Mouse (Mus musculus): Measurements from ENCODE around the gene Arvcf. TPM values are rescaled to one million over a fixed set of nuclear protein-coding genes. Genes with fewer than 3 reads are reported as not detected.

The Arvcf gene
- polyA plus RNA-seq, 1 experiment from 2014 or later: 71.0 TPM

DNA sequence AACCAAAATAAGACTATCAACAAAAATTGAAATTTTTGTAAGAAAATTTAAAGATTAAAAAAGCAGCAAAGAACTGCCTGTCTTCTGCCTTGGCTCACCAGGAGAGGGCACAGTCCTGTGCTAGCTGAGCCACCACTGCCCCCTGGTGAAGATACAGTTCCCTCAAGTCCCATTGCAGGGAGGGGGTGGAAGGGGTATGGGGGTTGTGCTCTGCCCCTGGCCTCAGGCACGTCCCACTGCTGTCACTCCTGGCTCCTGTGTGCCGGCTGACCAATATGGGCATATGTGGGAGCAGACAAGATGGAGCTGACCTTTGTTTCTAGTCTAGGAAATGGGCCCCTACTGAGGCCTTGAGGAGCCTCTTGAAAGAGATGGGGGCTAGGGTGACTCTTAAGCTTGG, 58.3 kb downstream of the Arvcf start:
- no peak overlapping the region for H3K9ac ChIP-seq (ENCODE audit: low read length)
- ATAC-seq (ENCODE audit: low FRiP score) (peak; percentile 65), DNase-seq (ENCODE audit: low spot score, missing footprints) (peak; percentile 88)
- H3K27me3 ChIP-seq (ENCODE audit: control insufficient read depth, insufficient read depth, low read length): no peaks in the 10 kb centered on the region
- no peaks in the 10 kb centered on the region for H3K9me3 ChIP-seq (ENCODE audit: control insufficient read depth, low read length)
- H3K4me2 ChIP-seq: no peak overlapping the region
- no peak overlapping the region for H3K27ac ChIP-seq (ENCODE audit: low read depth, low read length)
- no peak overlapping the region for H3K4me3 ChIP-seq (ENCODE audit: low read depth, low read length)
- peaks cover 18% of the 10 kb centered on the region for H3K4me1 ChIP-seq (ENCODE audit: control insufficient read depth, insufficient read depth, low read length)
- peaks cover 49% of the 10 kb centered on the region for H3K36me3 ChIP-seq (ENCODE audit: control insufficient read depth, insufficient read depth, low read length)
- 14% methylated on average over 2 of the region's 2 CpGs for WGBS

DNA sequence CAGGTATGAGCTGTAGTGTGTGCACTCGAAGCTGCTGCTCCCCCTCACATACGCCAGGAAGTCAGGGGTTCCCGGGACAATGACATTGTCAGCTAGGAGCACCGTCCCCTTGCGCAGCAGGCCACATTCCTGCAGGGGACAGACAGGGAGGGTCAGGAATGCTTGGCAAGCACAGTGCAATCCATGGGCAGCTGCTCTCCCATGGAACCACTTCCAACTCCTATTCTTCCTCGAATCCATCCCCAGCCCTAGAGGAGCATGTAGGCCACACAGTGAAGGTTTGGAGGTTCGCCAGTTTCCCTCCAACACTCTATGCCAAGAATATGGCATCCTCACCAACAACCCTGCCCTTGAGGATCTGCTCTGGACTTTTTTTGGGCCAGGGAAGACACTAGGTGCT, 59.9 kb downstream of the Arvcf start:
- no peak overlapping the region for H3K4me2 ChIP-seq
- H3K27me3 ChIP-seq (ENCODE audit: control insufficient read depth, insufficient read depth, low read length): no peaks in the 10 kb centered on the region
- no peak for DNase-seq (ENCODE audit: low spot score, missing footprints)
- H3K4me1 ChIP-seq (ENCODE audit: control insufficient read depth, insufficient read depth, low read length): peaks cover 10% of the 10 kb centered on the region
- H3K4me3 ChIP-seq (ENCODE audit: low read depth, low read length): no peak overlapping the region
- H3K9me3 ChIP-seq (ENCODE audit: control insufficient read depth, low read length): no peaks in the 10 kb centered on the region
- no peak for ATAC-seq (ENCODE audit: low FRiP score)
- H3K36me3 ChIP-seq (ENCODE audit: control insufficient read depth, insufficient read depth, low read length): peaks cover 35% of the 10 kb centered on the region
- 87% methylated on average over 7 of the region's 7 CpGs for WGBS
- H3K27ac ChIP-seq (ENCODE audit: low read depth, low read length): no peak overlapping the region
- no peak overlapping the region for H3K9ac ChIP-seq (ENCODE audit: low read length)

DNA sequence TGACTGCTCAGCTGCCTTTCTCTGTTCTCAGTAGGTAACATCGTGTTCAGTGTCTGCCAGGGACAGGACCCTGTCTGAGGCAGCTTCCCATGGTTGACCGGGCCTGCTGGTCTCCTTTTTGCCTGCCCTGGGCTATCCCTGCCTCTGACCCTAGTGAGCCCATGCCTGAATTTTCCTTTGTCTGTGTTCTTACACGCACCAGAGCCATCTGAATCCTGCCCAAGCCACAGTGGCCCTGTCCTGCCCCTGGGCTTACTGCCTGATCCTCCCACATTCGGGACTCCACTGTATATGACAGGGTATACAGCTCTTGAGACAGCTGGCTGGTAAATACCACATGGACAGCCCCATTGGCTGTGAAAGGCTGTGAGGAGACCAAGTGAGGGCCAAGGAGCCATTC, 61.8 kb downstream of the Arvcf start:
- H3K36me3 ChIP-seq (ENCODE audit: control insufficient read depth, insufficient read depth, low read length): peaks cover 18% of the 10 kb centered on the region
- ATAC-seq (ENCODE audit: low FRiP score) (no peak), DNase-seq (ENCODE audit: low spot score, missing footprints) (no peak)
- no peak overlapping the region for H3K4me2 ChIP-seq
- no peaks in the 10 kb centered on the region for H3K27me3 ChIP-seq (ENCODE audit: control insufficient read depth, insufficient read depth, low read length)
- H3K27ac ChIP-seq (ENCODE audit: low read depth, low read length): no peak overlapping the region
- 69% methylated on average over 4 of the region's 4 CpGs for WGBS
- H3K9me3 ChIP-seq (ENCODE audit: control insufficient read depth, low read length): no peaks in the 10 kb centered on the region
- peaks cover 10% of the 10 kb centered on the region for H3K4me1 ChIP-seq (ENCODE audit: control insufficient read depth, insufficient read depth, low read length)
- H3K4me3 ChIP-seq (ENCODE audit: low read depth, low read length): no peak overlapping the region
- H3K9ac ChIP-seq (ENCODE audit: low read length): no peak overlapping the region

DNA sequence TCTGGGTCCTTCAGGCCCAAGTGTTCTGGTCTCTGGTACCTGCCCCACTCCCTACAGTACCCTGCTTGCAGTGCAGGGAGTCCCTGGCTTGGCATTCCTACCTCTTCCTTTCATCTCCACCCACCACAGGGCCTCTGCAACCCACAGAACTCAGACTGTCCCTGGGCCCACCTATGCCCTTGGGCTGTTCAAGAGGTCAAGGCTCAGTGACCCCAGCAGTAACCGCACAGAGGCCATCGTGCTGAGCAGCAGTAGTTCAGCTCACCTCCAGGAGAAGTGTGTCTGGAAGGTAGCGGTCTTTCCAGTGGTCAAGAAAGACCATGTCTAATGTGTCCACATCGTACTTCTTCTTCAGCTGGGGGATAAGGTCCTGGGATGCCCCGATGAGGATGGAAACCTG, 62.4 kb downstream of the Arvcf start:
- Histone ChIP-seq H3K27ac (ENCODE audit: low read depth, low read length) (no peak overlapping the region), H3K36me3 (ENCODE audit: control insufficient read depth, insufficient read depth, low read length) (peaks cover 12% of the 10 kb centered on the region)

DNA sequence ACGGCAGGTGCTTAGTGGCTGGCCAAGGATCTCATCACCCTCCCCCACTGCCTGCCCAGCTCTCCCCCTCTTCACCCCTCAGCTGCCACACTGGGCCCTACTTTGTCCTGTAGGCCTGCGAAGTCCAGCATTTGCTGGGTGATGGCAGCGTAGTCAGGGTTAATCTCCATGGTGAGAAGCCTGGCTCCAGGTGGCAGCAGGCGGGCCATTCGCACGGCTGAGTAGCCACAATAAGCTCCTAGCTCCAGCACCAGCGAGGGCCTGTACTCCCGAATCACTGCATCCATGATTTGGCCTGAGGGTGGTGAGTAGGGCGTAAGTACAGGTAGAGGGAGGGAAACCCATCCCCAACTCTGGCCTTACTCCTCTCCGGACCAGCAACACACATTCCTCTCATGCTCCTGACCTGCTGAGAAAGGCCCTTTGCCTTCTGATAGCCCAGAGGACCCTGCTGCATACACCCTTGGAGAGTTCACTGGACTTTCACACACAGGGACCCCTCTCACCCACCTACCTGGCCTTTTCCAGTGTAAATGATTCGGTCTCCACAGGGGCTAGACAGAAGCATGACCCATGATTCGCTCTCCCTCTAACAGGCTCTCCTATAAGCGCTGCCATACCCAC, 63.2 kb downstream of the Arvcf start:
- Histone ChIP-seq H3K27ac (ENCODE audit: low read depth, low read length) (no peak overlapping the region), H3K9me3 (ENCODE audit: control insufficient read depth, low read length) (no peaks in the 10 kb centered on the region), H3K36me3 (ENCODE audit: control insufficient read depth, insufficient read depth, low read length) (peaks cover 6% of the 10 kb centered on the region), H3K27me3 (ENCODE audit: control insufficient read depth, insufficient read depth, low read length) (no peaks in the 10 kb centered on the region), H3K4me2 (no peak overlapping the region), H3K4me3 (ENCODE audit: low read depth, low read length) (no peak overlapping the region), H3K9ac (ENCODE audit: low read length) (no peak overlapping the region), H3K4me1 (ENCODE audit: control insufficient read depth, insufficient read depth, low read length) (peaks cover 5% of the 10 kb centered on the region)
- DNase-seq (ENCODE audit: low spot score, missing footprints): no peak
- 52% methylated on average over 13 of the region's 13 CpGs for WGBS
- peak; percentile 35 for ATAC-seq (ENCODE audit: low FRiP score)

More for the DNA sequence above, 62.4 kb downstream of the Arvcf start:
- no peak overlapping the region for H3K4me3 ChIP-seq (ENCODE audit: low read depth, low read length)
- H3K4me1 ChIP-seq (ENCODE audit: control insufficient read depth, insufficient read depth, low read length): peaks cover 8% of the 10 kb centered on the region
- no peak overlapping the region for H3K4me2 ChIP-seq
- H3K9me3 ChIP-seq (ENCODE audit: control insufficient read depth, low read length): no peaks in the 10 kb centered on the region
- WGBS: 81% methylated on average over 5 of the region's 5 CpGs
- H3K9ac ChIP-seq (ENCODE audit: low read length): no peak overlapping the region
- no peak for DNase-seq (ENCODE audit: low spot score, missing footprints)
- ATAC-seq (ENCODE audit: low FRiP score): 0 out of 2 replicates have a peak, but pooled peaks have one; percentile 15
- H3K27me3 ChIP-seq (ENCODE audit: control insufficient read depth, insufficient read depth, low read length): no peaks in the 10 kb centered on the region

DNA sequence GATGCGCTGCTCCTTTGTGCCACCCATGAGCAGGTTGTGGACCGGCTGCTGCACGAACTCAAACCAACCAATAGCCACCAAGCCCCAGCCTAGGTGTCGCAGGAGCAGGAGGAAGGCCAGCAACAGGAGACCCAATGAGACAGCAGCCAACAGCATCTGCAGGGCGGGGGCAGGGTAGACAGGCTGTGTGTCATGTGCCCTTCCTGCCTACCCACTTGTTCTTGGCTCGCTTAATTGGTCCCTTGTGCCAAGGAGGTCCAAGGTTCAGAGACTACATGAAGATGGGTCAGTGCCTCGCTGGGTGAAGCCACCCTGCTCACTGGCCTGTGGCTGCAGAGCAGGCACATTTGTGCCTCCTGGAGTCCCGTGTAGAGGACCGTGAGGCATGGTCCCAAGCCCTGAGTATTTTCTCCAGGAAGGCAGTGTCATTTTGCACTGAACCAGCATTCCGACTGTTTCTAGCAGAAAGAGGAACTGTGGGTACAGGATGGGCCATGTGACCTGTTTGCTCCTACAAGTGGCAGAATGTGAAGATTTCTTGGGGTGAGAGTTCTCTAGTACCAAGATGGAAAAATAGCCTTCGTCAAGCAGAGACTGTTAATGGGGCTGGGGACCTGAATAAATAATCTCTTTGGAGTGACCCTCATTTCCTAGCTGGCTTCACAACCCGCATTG, 64.0 kb downstream of the Arvcf start:
- DNase-seq (ENCODE audit: low spot score, missing footprints) (no peak), ATAC-seq (ENCODE audit: low FRiP score) (no peak)
- no peak overlapping the region for H3K4me2 ChIP-seq
- WGBS: 88% methylated on average over 12 of the region's 12 CpGs
- peaks cover 6% of the 10 kb centered on the region for H3K36me3 ChIP-seq (ENCODE audit: control insufficient read depth, insufficient read depth, low read length)
- no peaks in the 10 kb centered on the region for H3K9me3 ChIP-seq (ENCODE audit: control insufficient read depth, low read length)
- H3K9ac ChIP-seq (ENCODE audit: low read length): no peak overlapping the region
- H3K27ac ChIP-seq (ENCODE audit: low read depth, low read length): no peak overlapping the region
- H3K4me1 ChIP-seq (ENCODE audit: control insufficient read depth, insufficient read depth, low read length): peaks cover 5% of the 10 kb centered on the region
- H3K4me3 ChIP-seq (ENCODE audit: low read depth, low read length): no peak overlapping the region
- H3K27me3 ChIP-seq (ENCODE audit: control insufficient read depth, insufficient read depth, low read length): no peaks in the 10 kb centered on the region

DNA sequence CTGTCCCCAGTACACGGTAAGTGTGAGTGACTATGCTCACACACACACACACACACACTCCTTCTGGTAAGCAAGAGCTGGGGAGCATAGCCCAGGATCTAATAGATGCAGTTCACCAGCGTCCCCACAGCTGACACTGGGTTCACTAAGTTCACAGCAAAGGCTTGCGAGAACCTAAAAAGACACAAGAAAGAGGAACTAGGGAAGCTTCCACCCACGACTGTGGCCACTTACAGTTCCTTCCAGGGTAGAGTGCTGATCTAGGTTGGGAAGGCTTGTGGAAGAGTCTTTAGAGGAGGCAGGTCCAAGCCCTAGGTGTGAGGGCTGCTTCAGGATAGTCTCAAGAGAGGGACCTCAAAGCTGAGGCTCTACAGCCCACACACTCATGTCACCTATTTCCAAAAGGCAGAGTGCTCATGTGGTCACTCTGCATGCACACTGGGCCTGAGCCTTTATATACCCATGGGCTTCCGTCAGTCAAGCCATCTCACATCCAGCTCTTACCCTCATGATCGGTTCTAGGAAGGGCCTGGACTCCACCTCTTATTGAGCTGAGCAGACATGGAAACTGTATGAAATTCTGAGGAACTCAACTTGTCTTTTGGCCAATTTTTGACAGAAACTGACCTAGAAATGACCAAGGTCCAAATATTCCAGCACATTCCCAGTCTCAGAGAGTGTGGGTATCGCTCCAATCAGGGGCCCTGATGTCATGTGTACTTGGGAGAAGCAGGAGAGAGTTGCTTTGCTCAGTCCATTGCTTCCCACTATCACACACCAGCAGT, 65.2 kb downstream of the Arvcf start:
- 90% methylated on average over 7 of the region's 7 CpGs for WGBS
- ATAC-seq (ENCODE audit: low FRiP score): no peak
- H3K4me1 ChIP-seq (ENCODE audit: control insufficient read depth, insufficient read depth, low read length): peaks cover 5% of the 10 kb centered on the region
- no peak overlapping the region for H3K4me3 ChIP-seq (ENCODE audit: low read depth, low read length)
- peaks cover 3% of the 10 kb centered on the region; the same call in 1 of the 2 replicates for H3K36me3 ChIP-seq (ENCODE audit: control insufficient read depth, insufficient read depth, low read length)
- H3K4me2 ChIP-seq: no peak overlapping the region
- no peak for DNase-seq (ENCODE audit: low spot score, missing footprints)
- no peak overlapping the region for H3K9ac ChIP-seq (ENCODE audit: low read length)
- H3K9me3 ChIP-seq (ENCODE audit: control insufficient read depth, low read length): no peaks in the 10 kb centered on the region
- H3K27me3 ChIP-seq (ENCODE audit: control insufficient read depth, insufficient read depth, low read length): no peaks in the 10 kb centered on the region
- no peak overlapping the region for H3K27ac ChIP-seq (ENCODE audit: low read depth, low read length)

DNA sequence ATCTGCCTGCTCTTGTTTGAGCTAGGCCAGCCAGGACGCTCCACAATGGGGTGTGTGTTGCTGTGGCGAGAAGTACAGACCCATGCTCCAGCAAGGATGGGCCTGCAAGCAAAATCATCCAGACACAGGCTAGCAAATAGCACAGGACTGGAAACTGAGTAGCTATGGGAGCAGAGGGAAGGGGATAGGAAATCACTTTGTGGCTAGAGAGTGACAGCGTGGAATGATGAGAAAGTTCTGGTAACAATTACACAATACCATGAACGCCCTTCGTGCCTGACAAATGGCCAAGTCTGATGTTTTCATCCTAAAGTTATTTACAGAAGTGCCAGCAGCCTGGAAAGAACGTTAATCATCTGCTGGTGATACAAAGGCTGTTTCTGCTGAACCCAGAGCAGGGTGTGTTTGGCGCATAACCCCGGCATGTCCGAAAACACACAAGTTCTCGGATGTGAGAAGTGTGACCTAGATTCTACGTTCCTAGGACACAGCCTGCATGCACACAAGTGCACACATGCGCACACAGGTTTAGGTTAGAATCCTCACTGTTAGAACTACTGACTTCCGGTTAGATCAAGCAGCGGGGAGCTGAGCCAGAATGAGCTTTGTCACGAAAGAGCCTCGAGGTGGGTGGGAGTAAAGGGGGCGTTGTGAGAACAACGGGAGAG, 68.2 kb downstream of the Arvcf start:
- Histone ChIP-seq H3K27ac (ENCODE audit: low read depth, low read length) (no peak overlapping the region), H3K9ac (ENCODE audit: low read length) (no peak overlapping the region), H3K4me3 (ENCODE audit: low read depth, low read length) (no peak overlapping the region), H3K4me1 (ENCODE audit: control insufficient read depth, insufficient read depth, low read length) (no peaks in the 10 kb centered on the region; the same call in 1 of the 2 replicates), H3K9me3 (ENCODE audit: control insufficient read depth, low read length) (no peaks in the 10 kb centered on the region), H3K36me3 (ENCODE audit: control insufficient read depth, insufficient read depth, low read length) (no peaks in the 10 kb centered on the region), H3K4me2 (no peak overlapping the region), H3K27me3 (ENCODE audit: control insufficient read depth, insufficient read depth, low read length) (no peaks in the 10 kb centered on the region)
- no peak for DNase-seq (ENCODE audit: low spot score, missing footprints)
- 90% methylated on average over 18 of the region's 18 CpGs for WGBS
- ATAC-seq (ENCODE audit: low FRiP score): no peak
